Mouse (Mus musculus) urinary bladder, adult 2 months (tissue): ENCODE measurements around the gene Bub1b. TPM values are rescaled to one million over a fixed set of nuclear protein-coding genes. Genes with fewer than 3 reads are reported as not detected.
A peak's percentile ranks its signal among the peaks of the same experiment; 100 is the strongest.

Source experiments
- DNase-seq: peaks from one replicate; pipeline ENCODE4 v3.0.0; 2022; ENCODE audit warnings: low spot score
- polyA plus RNA-seq: library from polyadenylated mRNA; depleted of rRNA; stranded (reverse); fragments of >200 nt; gene quantifications from 2 replicates; pipeline ENCODE4 v1.2.3, GENCODE M21; 2012; rRNA removed

The Bub1b gene
- polyA plus RNA-seq, 1 experiment, result 2.4 TPM

- DNase-seq, result no peak
Measured at GRCm38 (mm10) chr2:118664975-118665516, 67.0 kb downstream of the Bub1b start.

DNA sequence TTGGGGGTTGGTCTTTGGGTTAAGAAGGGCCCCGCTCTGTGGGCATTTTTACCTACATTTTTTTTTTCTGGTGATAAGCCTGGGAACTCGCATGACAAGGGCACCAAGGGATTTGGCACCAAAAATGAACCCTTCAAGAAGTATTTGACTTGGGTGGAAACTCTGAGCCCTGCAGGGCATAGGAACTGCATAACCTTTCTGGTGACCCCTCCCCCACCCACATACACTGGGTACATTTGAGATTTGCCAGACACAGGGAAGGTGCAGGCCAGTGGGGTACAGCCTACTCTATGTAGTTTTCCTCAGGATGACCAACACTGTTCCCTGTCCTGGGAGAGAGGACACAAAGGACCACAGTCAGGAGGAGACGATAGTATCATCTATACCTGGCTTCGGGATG is 67.6 kb downstream of the Bub1b start:
- no peak for DNase-seq

DNA sequence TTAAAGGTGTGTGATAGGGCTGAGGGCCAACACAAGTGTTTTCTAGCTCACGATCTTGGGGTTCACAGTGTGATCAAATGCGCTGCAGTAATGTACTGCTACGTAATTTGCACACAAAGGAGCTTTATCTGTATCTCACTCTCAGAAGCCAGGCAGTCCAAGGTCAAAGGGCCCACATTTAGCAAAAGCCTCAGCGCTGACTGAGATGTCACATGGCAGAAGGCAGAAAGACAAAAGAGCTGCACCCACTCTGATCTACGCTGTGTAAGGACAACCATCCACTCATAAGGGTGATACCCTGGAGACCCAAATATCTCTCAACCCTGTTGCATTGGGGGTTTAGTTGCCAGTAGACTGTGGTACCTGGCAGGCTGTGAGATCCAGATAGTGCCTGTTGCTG is 69.2 kb downstream of the Bub1b start:
- no peak for DNase-seq

DNA sequence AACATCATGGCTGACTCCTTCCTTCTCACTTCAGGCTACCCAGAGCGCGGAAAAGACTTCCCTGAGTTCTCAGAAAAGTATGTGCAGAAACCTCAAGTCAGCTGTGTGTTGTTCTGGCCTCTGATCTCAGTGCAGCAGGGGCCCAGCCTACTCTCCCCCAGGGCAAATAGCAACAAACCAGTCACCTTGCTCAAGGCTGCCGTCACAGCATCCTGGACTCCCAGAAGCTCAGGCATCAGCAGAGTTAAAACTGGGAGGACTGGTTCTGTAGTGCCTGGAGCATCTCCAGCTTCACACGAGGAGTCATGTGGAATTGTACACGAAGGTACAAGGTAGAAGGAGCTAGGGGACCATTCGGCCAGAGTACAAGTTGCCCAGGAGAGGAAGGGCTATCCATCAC is 71.2 kb downstream of the Bub1b start:
- no peak for DNase-seq

DNA sequence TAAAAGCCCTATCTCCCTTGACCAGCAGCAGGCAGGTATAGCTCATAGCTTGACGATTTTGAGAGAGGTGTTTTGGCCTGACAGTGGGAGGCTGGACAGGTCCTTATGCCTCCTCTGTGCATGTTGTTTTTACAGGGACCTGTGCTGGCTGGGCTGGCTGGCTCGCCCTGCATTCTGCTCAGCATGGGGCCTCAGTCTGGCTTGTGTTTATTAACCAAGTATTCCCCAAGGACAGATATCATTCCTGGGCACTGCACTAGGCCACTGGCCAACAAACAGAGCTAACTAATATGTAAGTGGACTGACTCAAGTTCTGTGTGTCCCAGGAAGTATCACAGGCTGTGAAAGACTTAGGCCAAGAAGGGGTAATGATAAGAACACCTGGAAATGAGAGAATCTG is 71.8 kb downstream of the Bub1b start:
- no peak for DNase-seq

GRCm38 (mm10) chr2:118671728-118672127 is 73.7 kb downstream of the Bub1b start:
- DNase-seq, result no peak

DNA sequence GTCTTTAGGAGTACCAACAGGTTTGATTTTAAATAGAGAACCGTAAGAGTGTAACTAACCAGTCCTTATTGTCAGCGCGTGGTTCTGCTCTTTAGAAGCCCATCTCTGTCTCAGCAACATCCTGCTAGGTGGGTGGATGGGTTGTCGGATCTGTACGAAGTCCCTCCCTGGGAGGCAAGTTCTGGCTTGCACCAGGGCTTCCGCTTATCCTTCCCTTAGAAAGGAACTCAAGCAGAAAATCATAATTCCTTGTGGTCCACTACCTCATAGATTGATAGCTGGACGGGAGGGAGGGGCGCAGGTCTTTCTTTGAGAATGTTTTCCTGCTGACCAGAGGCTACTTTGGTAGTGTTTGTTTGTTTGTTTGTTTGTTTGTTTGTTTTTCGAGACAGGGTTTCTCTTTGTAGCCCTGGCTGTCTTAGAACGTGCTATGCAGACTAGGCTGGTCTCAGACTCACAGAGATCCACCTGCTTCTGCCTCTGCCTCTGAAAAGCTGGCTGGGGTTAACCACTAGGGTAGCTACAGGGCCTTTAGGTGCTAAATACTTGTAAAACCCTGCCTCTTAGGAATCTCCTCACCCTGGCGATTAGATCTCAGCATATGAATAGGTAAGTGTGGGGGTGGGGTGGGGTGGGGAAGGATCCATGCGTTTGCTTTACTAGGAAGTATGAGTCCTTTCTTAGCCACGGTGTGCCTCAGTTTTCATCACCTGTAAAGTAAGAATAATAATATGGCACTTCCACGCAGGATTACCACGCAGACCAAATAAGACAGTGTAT is 75.9 kb downstream of the Bub1b start:
- DNase-seq, result no peak

DNA sequence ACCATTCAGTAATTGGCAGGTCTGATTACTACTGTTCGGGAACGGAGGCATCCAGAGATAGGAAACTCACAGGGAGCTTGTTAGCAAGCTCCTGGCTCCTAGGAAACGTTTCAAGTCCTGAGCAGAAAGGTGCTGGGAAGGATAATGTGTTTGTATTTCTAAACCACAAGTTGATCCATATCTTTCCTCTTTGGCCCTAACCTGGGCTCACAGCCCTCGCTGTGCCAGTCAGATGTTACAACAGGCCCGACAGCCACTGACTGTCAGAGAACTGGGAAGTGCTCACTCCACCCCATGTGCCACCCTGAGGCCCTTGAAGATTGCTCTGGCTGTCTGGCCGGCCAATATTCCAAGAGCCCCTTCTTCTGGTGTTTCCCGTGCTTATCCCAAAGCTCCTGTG is 76.5 kb downstream of the Bub1b start:
- no peak for DNase-seq

- peak; percentile 58 for DNase-seq
Measured at GRCm38 (mm10) chr2:118676839-118677741, 79.1 kb downstream of the Bub1b start.

DNA sequence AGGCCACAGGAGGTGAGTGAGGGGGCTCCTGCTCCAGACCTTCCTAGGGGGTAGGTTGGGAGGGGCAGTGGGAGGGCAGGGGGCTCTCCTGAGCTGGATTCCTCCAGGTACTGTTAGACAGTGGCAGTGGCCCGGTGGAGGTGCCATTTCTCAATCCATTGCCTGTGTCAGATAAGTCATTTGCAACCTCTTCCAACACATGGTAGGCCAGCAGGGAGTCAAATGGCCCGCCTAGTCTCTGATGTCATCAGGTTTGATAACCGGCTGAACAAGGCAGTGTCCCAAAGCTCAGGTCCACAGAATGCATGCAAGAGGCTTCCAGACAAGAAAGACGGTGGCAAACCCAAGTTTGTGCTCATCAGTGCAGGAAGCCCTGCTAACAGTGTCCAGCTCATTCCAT is 79.8 kb downstream of the Bub1b start:
- DNase-seq, result no peak

DNA sequence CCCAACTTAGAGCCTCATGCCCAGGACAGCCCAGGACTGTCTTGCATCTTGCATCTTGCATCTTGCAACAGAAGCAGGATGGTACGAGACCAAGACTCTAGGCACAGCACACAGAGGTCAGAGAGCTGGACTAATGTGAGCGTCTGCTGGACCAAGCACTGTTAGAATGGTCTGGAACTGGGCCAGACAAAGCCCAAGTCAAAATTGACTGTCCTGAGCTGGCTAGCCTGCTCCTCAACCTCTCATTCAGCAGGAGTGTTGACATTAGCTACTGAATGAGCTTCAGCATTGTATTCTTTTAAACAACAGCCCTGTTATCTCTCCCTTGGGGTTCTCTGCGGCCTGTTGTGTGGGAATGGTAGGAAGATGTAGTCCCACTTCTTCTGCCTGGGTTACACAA is 81.6 kb downstream of the Bub1b start:
- DNase-seq, result no peak

DNA sequence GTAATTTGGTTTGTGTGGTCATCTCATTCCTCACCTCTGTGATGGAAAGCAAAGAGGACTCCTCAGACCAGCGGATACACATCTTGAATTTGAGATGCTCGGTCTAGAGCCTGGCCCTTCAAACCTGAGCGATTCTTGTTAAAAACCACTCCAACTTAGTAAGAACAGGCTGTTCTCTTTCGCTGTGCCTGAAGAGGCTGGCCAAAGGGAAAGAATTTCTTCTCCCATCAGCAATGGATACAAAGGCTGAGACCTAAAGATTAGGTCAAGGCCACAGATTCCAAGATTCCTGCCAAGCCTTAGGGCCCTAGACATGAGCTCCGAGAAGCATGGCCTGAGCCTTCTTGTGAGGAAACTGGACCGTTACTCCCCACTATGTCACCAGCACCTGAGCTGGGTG is 82.9 kb downstream of the Bub1b start:
- no peak for DNase-seq

DNA sequence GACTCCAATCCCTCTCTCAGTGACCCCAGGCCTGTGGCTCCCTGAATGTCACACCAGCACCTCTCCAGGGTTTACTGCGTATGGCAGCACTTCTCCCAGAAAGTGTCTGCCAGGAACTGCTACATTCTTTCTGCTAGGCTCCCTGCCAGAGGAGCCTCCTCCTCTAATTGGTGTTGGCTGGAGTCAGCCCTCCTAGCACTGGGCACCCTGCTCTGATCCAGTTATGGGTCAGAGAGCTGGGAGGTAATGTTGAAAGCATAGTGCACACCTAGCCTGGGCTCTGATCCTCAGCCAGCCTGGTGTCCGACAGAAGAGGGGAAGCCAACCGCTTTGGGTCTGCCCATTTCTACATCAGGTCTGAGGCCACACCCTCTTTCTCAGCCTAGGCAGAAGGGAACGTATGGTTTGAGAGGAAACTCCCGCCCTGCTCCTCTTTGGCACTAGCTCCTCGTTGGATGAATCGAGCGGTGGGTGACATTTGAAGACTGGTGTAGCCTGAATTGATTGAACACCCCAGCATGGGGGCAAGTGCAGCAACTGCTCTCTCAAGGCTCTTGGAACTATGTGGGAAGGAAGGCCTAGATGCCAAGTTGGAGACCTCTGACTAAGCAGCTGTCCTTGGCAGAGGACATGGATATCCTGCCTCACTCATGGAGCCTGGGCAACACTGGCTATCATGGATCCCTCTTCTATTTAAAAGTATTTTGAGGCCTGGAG is 84.7 kb downstream of the Bub1b start:
- DNase-seq, result no peak

- no peak for DNase-seq
Measured at GRCm38 (mm10) chr2:118685088-118685487, 87.1 kb downstream of the Bub1b start.

GRCm38 (mm10) chr2:118686693-118687092 is 88.7 kb downstream of the Bub1b start:
- no peak for DNase-seq

DNA sequence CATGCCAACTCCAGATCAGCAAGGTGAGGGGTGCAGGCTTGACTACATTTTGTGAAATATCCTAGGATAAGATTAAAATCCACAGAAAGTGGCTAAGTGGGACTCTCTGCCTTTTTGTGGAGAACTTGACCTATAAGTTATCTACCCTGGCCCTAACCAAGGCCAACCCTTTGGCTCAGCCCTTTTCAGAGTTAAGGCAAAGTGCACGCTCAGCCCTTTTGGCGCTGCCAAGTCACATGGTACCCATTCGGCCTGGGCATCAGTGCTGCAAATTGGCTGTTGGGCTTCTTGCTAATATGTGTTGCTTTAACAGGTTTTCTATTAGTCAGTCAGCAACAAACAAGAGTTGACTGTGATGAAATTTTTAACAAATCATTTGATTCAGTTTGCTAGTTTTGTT is 89.8 kb downstream of the Bub1b start:
- DNase-seq, result no peak

GRCm38 (mm10) chr2:118689875-118690274 is 91.9 kb downstream of the Bub1b start:
- DNase-seq, result no peak

Other genes with a start within 250 kb of the Bub1b start
- 0.34 and 0.36 TPM in 2 replicates for gene Gpr176, start 224.8 kb upstream of the Bub1b start, polyA plus RNA-seq
- gene Eif2ak4, start 209.6 kb upstream of the Bub1b start, polyA plus RNA-seq, result 11.6 and 13.3 TPM in 2 replicates
- gene Srp14, start 118.5 kb upstream of the Bub1b start, polyA plus RNA-seq, result 203 and 232 TPM in 2 replicates
- gene Bmf, start 48.5 kb upstream of the Bub1b start, polyA plus RNA-seq, result 11.7 and 14.1 TPM in 2 replicates
- gene Pak6, start 65.1 kb downstream of the Bub1b start, polyA plus RNA-seq, result 12.3 and 12.7 TPM in 2 replicates
- gene Ankrd63, start 105.8 kb downstream of the Bub1b start, polyA plus RNA-seq, result 0.69 and 0.93 TPM in 2 replicates
- gene Plcb2, start 130.2 kb downstream of the Bub1b start, polyA plus RNA-seq, result 2.6 and 3.0 TPM in 2 replicates
- gene Inafm2, start 147.5 kb downstream of the Bub1b start, polyA plus RNA-seq, result 35.9 and 38.5 TPM in 2 replicates
- 19.3 and 23.1 TPM in 2 replicates for gene Ccdc9b, start 164.4 kb downstream of the Bub1b start, polyA plus RNA-seq
- gene Phgr1, start 174.6 kb downstream of the Bub1b start, polyA plus RNA-seq, result 0.16 TPM in 1 of 2 replicates, not detected in the other
- 0.78 and 0.93 TPM in 2 replicates for gene Disp2, start 181.5 kb downstream of the Bub1b start, polyA plus RNA-seq
- 5.0 and 5.5 TPM in 2 replicates for gene Knstrn, start 215.8 kb downstream of the Bub1b start, polyA plus RNA-seq